Mouse (Mus musculus): ENCODE results near the gene Bicdl1.

Bicdl1 gene

GRCm38 (mm10) chr5:115724422-115724821 lies 7.0 kb downstream of the Bicdl1 start:
- DNase-seq, result no peak

- DNase-seq, result peak; percentile 3
Observed at GRCm38 (mm10) chr5:115722188-115722959, 9.0 kb downstream of the Bicdl1 start.

DNA sequence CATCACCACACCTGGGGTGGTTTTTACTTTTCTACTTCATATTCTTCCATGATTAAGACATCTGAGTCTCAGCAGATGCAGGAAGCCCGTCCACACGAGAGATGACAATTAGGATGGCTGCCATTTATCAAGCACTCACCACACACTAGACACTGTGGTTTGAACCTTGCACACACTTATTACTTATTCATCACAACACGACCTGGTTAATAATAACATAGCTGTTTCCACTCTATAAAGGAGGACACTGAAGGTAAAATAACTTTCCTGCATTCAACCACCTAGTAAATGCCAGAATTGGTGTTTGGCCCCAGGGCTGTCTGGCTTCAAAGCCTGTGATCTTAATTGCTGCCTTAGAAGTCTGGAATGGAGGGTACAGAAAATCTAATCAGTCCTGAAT lies 10.7 kb downstream of the Bicdl1 start:
- no peak for DNase-seq

- no peak for DNase-seq
Observed at GRCm38 (mm10) chr5:115717693-115718092, 13.7 kb downstream of the Bicdl1 start.

GRCm38 (mm10) chr5:115717106-115717505 lies 14.3 kb downstream of the Bicdl1 start:
- no peak for DNase-seq

DNA sequence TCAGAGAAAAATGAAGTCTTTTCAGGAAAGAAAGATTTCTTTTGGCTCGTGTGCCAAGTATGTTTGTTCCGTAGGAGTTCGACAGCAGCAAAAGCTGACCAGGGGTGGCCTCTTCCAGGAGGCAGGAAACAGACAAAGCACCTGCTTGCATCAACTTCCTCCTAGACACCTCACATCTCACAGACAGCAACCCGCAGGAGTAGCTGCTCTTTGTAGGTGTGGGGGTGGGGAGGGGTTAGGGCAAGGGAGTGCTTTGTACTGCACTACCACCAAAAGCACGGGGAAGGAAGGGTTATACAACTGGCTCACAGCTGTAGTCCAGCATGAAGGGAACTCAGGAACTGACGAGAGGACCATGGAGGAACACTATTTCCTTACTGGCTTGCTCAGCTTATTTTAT lies 15.0 kb downstream of the Bicdl1 start:
- DNase-seq, result peak; percentile 6

GRCm38 (mm10) chr5:115714761-115715160 lies 16.7 kb downstream of the Bicdl1 start:
- DNase-seq, result no peak

DNA sequence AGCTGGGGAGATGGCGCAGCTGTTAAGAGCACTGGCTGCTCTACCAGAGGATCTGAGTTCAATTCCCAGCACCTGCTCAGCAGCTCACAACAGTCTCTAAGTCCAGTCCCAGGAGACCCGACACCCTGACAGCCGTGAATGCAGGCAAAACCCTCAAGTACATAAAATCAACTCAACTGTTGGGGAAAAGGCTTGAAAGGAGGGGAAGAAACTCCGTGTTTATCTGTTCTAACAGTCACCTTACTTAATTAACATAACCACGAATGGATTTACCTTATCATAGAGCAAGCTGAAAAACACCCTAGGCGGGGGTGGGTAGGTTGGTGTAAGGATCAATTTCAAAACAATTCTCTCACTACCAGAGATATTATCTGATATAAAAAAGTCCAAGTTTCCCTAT lies 18.9 kb downstream of the Bicdl1 start:
- DNase-seq, result no peak

- no peak for DNase-seq
Observed at GRCm38 (mm10) chr5:115711636-115712419, 19.6 kb downstream of the Bicdl1 start.

DNA sequence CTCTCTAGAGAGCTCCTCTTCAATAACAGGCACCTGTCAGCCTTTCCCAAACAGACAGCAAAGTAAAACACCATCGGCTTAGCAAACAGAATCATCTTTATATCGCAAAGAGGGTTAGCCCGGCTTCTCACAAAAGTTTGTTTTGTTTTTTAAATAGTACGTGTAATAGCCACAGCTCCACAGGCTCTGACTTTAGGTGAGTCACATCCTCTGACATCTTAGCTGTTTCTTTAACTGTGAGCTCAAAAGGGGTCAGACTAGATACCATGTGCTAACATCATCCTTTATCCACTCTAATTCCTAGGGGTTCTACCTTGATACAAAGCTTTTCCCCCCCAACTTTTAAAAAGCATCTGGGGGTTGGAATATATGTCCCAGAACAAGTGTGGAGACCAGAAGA lies 21.2 kb downstream of the Bicdl1 start:
- DNase-seq, result no peak

- DNase-seq, result no peak
Observed at GRCm38 (mm10) chr5:115708930-115709329, 22.5 kb downstream of the Bicdl1 start.

- no peak for DNase-seq
Observed at GRCm38 (mm10) chr5:115701981-115702380, 29.4 kb downstream of the Bicdl1 start.

DNA sequence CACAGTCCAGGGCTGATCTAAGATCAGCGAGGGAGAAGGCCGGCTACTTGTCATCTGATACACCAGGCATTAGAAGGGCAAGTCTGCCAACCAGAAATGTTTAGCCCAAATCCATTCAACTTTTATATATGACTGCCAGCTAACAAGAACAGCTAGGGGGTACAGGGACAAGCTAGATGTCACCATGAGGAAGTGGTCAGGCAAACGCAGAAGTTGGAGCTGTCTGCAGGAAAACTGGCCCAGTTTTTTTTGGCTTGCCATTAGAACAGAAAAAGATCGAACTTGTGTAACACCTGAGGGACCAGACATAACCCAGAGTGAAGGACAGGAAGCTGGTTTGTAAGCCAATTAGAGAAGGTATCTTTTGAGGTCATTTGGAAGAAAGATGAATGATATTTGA lies 30.2 kb downstream of the Bicdl1 start:
- DNase-seq, result no peak

- DNase-seq, result no peak
Observed at GRCm38 (mm10) chr5:115696811-115697210, 34.6 kb downstream of the Bicdl1 start.

GRCm38 (mm10) chr5:115695191-115695770 lies 36.1 kb downstream of the Bicdl1 start:
- DNase-seq, result no peak

DNA sequence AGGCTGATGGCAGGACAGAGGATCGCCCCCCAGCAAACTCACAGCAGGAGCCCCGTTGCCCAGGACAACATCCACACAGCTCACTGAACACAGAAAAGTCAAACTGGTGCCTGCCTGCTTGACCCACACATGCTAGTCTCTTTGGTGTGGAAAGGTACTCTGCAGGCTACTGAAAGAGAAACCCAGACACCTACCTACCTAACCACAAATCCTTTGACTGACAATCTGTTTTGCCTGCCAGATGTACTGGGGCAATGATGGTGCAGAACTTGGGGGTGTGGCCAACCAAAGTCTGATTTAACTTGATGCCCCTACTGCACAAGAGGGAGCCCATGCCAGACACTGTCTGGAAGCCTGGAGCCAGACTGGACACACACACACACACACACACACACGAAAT lies 38.1 kb downstream of the Bicdl1 start:
- no peak for DNase-seq

- DNase-seq, result no peak
Observed at GRCm38 (mm10) chr5:115686716-115687115, 44.7 kb downstream of the Bicdl1 start.

- no peak for DNase-seq
Observed at GRCm38 (mm10) chr5:115685126-115685525, 46.3 kb downstream of the Bicdl1 start.

- DNase-seq, result no peak
Observed at GRCm38 (mm10) chr5:115671846-115672245, 59.6 kb downstream of the Bicdl1 start.

- peak; percentile 15 for DNase-seq
Observed at GRCm38 (mm10) chr5:115670406-115670805, 61.0 kb downstream of the Bicdl1 start.

- DNase-seq, result no peak
Observed at GRCm38 (mm10) chr5:115669974-115670373, 61.4 kb downstream of the Bicdl1 start.

GRCm38 (mm10) chr5:115668986-115669385 lies 62.4 kb downstream of the Bicdl1 start:
- no peak for DNase-seq

DNA sequence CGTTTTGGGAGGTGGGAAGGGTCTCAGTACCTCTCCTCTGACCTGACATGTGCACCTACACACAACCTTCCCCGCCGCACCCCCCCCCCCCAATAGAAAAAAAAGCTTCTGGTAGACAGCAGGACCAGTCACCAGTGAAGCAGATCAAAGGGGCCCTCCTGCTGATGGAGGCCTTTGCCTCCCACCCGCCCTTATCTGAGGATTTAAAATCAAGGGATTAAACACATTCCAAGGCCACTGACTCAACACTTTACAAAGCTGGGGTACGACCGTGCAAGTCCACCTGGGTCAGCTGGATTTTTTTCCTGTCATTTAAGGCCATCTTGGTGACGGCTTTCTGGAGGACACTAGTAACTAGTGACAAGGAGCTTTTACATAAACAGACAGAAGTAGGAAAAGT lies 63.5 kb downstream of the Bicdl1 start:
- DNase-seq, result no peak

- DNase-seq, result no peak
Observed at GRCm38 (mm10) chr5:115667210-115667609, 64.2 kb downstream of the Bicdl1 start.

Data from lung, postnatal 36 days (tissue).